In the genomic region with DNA sequence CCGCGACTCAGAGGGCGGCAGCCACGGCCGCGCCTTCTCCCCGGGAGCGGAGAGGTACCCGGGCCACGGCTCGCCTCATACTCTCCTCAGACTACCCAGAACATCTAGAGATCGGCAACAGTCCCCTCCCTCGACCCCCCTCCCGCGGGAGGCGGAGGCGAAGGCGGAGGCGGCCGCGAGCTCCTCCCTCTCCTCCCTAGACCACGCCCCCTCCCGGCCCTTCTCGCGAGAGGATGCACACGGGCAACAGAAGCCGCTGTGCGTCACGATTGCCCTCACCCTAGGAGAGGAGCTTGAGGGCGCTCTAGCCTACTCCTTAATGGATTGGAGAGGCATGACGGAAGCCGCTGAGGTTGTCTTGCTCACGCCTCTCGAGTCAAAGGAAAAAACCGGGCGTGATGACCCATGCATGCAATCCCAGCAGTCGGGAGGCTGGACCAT, we compare ENCODE assay signal across 8 mouse cellular contexts. TPM values are rescaled to one million over a fixed set of nuclear protein-coding genes. Genes with fewer than 3 reads are reported as not detected.
DNase-seq lines count a peak whose midpoint lies in the region; ATAC-seq lines count a peak whose summit lies in the region.

Dcaf6 (minus strand) TSS at position 116 of the 441 bp plus-strand sequence.
Mpc2 (plus strand) TSS at position 278 of the 441 bp plus-strand sequence.

- no peaks in the 10 kb centered on the region for H3K9me3 ChIP-seq in hindbrain, embryonic 14.5 days (ENCODE audit: control insufficient read depth, low read length)

- H3K27ac ChIP-seq in hindbrain, embryonic 14.5 days, result peak within 1 kb of the TSS; percentile 97

- DNase-seq in R1 (ENCODE audit: low read depth, low spot score), result peak; percentile 96
- peak; percentile 100 for DNase-seq in cerebellum, postnatal 25 days
- DNase-seq in frontal cortex, postnatal 25 days (ENCODE audit: low spot score in 2 of 2), result peak; percentile 98 to 99
- peak; percentile 99 for DNase-seq in hindbrain, embryonic 14.5 days (ENCODE audit: low spot score)
- DNase-seq in layer of hippocampus, postnatal 36 days, result peak; percentile 100
- peak; percentile 98 for DNase-seq in lung, postnatal 36 days
- DNase-seq in retina, postnatal 1 day, result peak; percentile 99
- peak; percentile 100 for DNase-seq in urinary bladder, adult 18-20 months (ENCODE audit: low spot score in 2 of 2)

- WGBS in hindbrain, embryonic 14.5 days, result under 1% methylated on average over 27 of the region's 37 CpGs

- no peaks in the 10 kb centered on the region for H3K27me3 ChIP-seq in hindbrain, embryonic 14.5 days (ENCODE audit: control insufficient read depth, insufficient read depth, low read length)

- H3K9ac ChIP-seq in hindbrain, embryonic 14.5 days, result peak within 1 kb of the TSS; percentile 82

- peak within 1 kb of the TSS; percentile 84 for H3K4me3 ChIP-seq in hindbrain, embryonic 14.5 days (replicated peaks; ENCODE audit: low read length)

- H3K36me3 ChIP-seq in hindbrain, embryonic 14.5 days (replicated peaks; ENCODE audit: control insufficient read depth, insufficient read depth), result no peaks in the 10 kb centered on the region

- peak within 1 kb of the TSS; percentile 82 for H3K4me2 ChIP-seq in hindbrain, embryonic 14.5 days (replicated peaks)

- peaks cover 19% of the 10 kb centered on the region for H3K4me1 ChIP-seq in hindbrain, embryonic 14.5 days (replicated peaks; ENCODE audit: control insufficient read depth, insufficient read depth, low read length)

- peak; percentile 95 for ATAC-seq in hindbrain, embryonic 14.5 days (ENCODE audit: low FRiP score)

RNA-seq across cellular contexts. Expression of gene Dcaf6, which starts in this region (rescaled TPM):
- 17.0 and 23.0 TPM in 2 replicates for polyA plus RNA-seq in hindbrain, embryonic 14.5 days (2014; fragmentation: Nextera tagmentation; extraction: Ambion mirVana)
- total RNA-seq in layer of hippocampus, postnatal 36 days (2021), result 10 to 100 TPM; 87.4 to 91.4 TPM

RNA-seq across cellular contexts. Expression of gene Mpc2, which starts in this region (rescaled TPM):
- polyA plus RNA-seq in hindbrain, embryonic 14.5 days (2014; fragmentation: Nextera tagmentation; extraction: Ambion mirVana), result 229 and 244 TPM in 2 replicates
- total RNA-seq in layer of hippocampus, postnatal 36 days (2021), result 100 to 1,000 TPM; 138 to 150 TPM

Comparison
In these comparisons a context has a peak if more than half of its experiments do, and no peak if none do; other contexts are left out.
1. Peak in every context shown above with its lines: DNase-seq, ATAC-seq, H3K4me3 ChIP-seq and H3K27ac ChIP-seq.